Comparison of ENCODE assay signal across 22 mouse cellular contexts in genomic region chr2:71810906-71811305, GRCm38 (mm10).
"Had no signal": no experiment of that assay in that cellular context is flagged by ENCODE, and none has a peak within 500 bp of the region (broad histone marks: within the 10 kb centered on the region; RNA-seq: fewer than 3 reads in every experiment).

No protein-coding gene starts in this region.

- H3K27me3 ChIP-seq: liver, embryonic 13.5 days; midbrain, embryonic 15.5 days; neural tube, embryonic 13.5 days; stomach, embryonic 15.5 days had no signal

- ATAC-seq: midbrain, embryonic 15.5 days had no signal

- H3K4me3 ChIP-seq: left cerebral cortex, adult 2 months; liver, embryonic 13.5 days; midbrain, embryonic 12.5 days; midbrain, embryonic 15.5 days; myocyte; neural tube, embryonic 13.5 days; stomach, embryonic 15.5 days had no signal

- DNase-seq: kidney, adult 18-20 months; kidney, adult 9 months; kidney, postnatal 14 days; kidney, postnatal 4 days; layer of hippocampus, adult 9-11 months; layer of hippocampus, postnatal 36 days; liver, embryonic 13.5 days; lung, embryonic 14.5 days; lung, postnatal 10 days; lung, postnatal 36 days; right cerebral cortex, adult 18-20 months; right cerebral cortex, postnatal 14 days; right cerebral cortex, postnatal 4 days; spleen, adult 18-20 months; thymus, adult 18-20 months; thymus, postnatal 36 days had no signal

- H3K9me3 ChIP-seq: liver, embryonic 13.5 days; midbrain, embryonic 12.5 days; midbrain, embryonic 15.5 days; neural tube, embryonic 13.5 days; stomach, embryonic 15.5 days had no signal

- H3K27ac ChIP-seq: left cerebral cortex, adult 2 months; liver, embryonic 13.5 days; midbrain, embryonic 12.5 days; midbrain, embryonic 15.5 days; neural tube, embryonic 13.5 days; stomach, embryonic 15.5 days had no signal

- H3K36me3 ChIP-seq: liver, embryonic 13.5 days; midbrain, embryonic 12.5 days; midbrain, embryonic 15.5 days; neural tube, embryonic 13.5 days; stomach, embryonic 15.5 days had no signal
